Mouse (Mus musculus) forebrain, postnatal 0 days (tissue): ENCODE measurements around the gene Glt28d2. TPM values are rescaled to one million over a fixed set of nuclear protein-coding genes. Genes with fewer than 3 reads are reported as not detected.

Source experiments
- ATAC-seq: fragments of 200-750 bp; cut with Nextera tagmentation; 2 replicates; pipeline ENCODE4 v1.8.0; 2017; ENCODE audit warnings: mild to moderate bottlenecking, moderate library complexity
- DNase-seq: peaks from one replicate; pipeline ENCODE4 v3.0.0-alpha.2; 2015
- H3K27ac ChIP-seq: fragments of 300-500 bp; sonication (generic); 2 replicates; pipeline ENCODE4 v1.5.1; 2014; ENCODE audit warnings: low read depth, mild to moderate bottlenecking, antibody characterized with exemption, low read length, moderate library complexity, mixed read lengths
- H3K27me3 ChIP-seq: fragments of 300-500 bp; sonication (generic); 2 replicates; pipeline ENCODE4 v1.6.1; 2014; ENCODE audit warnings: mild to moderate bottlenecking, low read length, mixed read lengths; ENCODE audit not compliant: insufficient read depth
- H3K36me3 ChIP-seq: fragments of 300-500 bp; sonication (generic); 2 replicates; pipeline ENCODE4 v1.6.1; 2014; ENCODE audit warnings: mild to moderate bottlenecking, moderate library complexity; ENCODE audit not compliant: insufficient read depth
- H3K4me1 ChIP-seq: fragments of 300-500 bp; sonication (generic); 2 replicates; pipeline ENCODE4 v1.6.1; 2014; ENCODE audit warnings: antibody characterized with exemption; ENCODE audit not compliant: insufficient read depth
- H3K4me2 ChIP-seq: fragments of 300-500 bp; sonication (generic); 2 replicates; pipeline ENCODE4 v1.6.1; 2014; ENCODE audit warnings: low read depth, mild to moderate bottlenecking, moderate library complexity
- H3K4me3 ChIP-seq: fragments of 300-500 bp; sonication (generic); 2 replicates; pipeline ENCODE4 v1.5.1; 2014; ENCODE audit warnings: low read depth, low read length, mixed read lengths
- H3K9ac ChIP-seq: fragments of 300-500 bp; sonication (generic); 2 replicates; pipeline ENCODE4 v1.6.1; 2014; ENCODE audit warnings: mild to moderate bottlenecking
- H3K9me3 ChIP-seq: fragments of 300-500 bp; sonication (generic); 2 replicates; pipeline ENCODE4 v1.6.1; 2016; ENCODE audit warnings: low read length
- CTCF ChIP-seq: sonication (generic); IDR thresholded peaks from 2 replicates; pipeline ENCODE4 v1.5.1; 2016; ENCODE audit warnings: antibody characterized with exemption, control low read depth, low read depth
- WGBS: fragments of 180-500 bp; shearing (Covaris S2); extraction: QIAGEN DNeasy Blood & Tissue Kit; methylation state at CpG from one replicate; pipeline ENCODE4 v1.1.7; 2014; 5-methylcytosine and 5-hydroxymethylcytosine counted together
- polyA plus RNA-seq: library from polyadenylated mRNA; unstranded; fragments of >200 nt; fragmentation: Nextera tagmentation; extraction: Ambion mirVana; gene quantifications from 2 replicates; pipeline ENCODE4 v1.2.1, GENCODE M21; 2015
- total RNA-seq: library from RNA; depleted of rRNA; stranded (reverse); fragments of >200 nt; gene quantifications from 2 replicates; pipeline ENCODE4 v1.2.3, GENCODE M21; 2014; rRNA removed

Glt28d2 gene
- total and polyA plus RNA-seq, 2 experiments from 2014 or later = 1.1 TPM

DNA sequence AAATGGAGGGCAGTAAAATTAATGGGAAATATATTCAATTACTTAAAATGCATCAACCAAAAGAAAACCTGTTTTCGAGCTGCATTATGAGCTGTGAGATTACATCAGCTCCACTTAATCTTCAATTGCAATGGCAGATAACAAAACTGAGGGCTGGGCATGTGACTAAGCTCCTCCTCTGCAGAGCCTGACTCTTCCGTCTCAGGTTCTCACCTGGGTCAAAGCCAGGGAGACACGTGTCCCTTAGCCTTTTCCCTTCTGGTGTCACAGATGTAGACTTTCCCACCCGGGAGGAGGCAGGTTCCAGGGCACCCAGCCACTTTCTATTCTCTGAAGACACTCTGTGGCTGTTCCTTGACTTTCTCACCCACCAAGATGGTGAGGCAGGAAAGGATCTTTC is 58.3 kb downstream of the Glt28d2 start:
- H3K9ac ChIP-seq = no peak overlapping the region
- H3K4me1 ChIP-seq = 0 out of 2 replicates have a peak, but pooled peaks cover 2% of the 10 kb centered on the region
- H3K4me3 ChIP-seq = no peak overlapping the region
- DNase-seq (peak; percentile 43), ATAC-seq (peak; percentile 59; the same call in 1 of the 2 replicates)
- H3K27ac ChIP-seq = no peak overlapping the region
- TF ChIP-seq CTCF = no peak
- no peaks in the 10 kb centered on the region for H3K36me3 ChIP-seq
- no peaks in the 10 kb centered on the region for H3K9me3 ChIP-seq
- H3K27me3 ChIP-seq = no peaks in the 10 kb centered on the region
- WGBS = 57% methylated on average over 4 of the region's 4 CpGs
- no peak overlapping the region for H3K4me2 ChIP-seq

DNA sequence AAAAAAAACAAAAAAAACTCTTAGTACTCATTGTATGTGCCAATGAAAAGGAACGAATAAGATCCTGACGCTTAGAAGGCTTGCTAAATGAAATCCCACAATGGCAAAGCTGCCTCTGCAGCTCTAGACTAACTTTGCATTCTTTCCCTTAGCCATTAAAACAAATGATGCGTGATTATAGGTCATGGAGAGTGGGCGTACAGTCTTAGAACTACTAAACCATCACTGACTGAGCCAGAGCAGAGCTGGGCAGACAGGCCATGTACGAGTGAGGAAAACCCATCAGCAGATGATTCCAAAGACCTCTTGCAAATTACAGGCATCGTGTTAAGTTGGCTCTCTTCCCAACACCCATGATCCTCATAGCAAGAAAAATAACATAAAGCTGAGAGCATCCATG is 59.5 kb downstream of the Glt28d2 start:
- Histone ChIP-seq H3K27me3 (no peaks in the 10 kb centered on the region), H3K4me2 (no peak overlapping the region), H3K36me3 (no peaks in the 10 kb centered on the region), H3K4me1 (0 out of 2 replicates have a peak, but pooled peaks cover 2% of the 10 kb centered on the region), H3K27ac (no peak overlapping the region), H3K9me3 (no peaks in the 10 kb centered on the region), H3K9ac (no peak overlapping the region), H3K4me3 (no peak overlapping the region)
- WGBS = 36% methylated on average over 6 of the region's 6 CpGs
- DNase-seq (no peak), ATAC-seq (no peak)
- no peak for TF ChIP-seq CTCF

- Histone ChIP-seq H3K27ac (0 out of 2 replicates have a peak overlapping the region, but pooled peaks have one; percentile 9), H3K4me1 (0 out of 2 replicates have a peak, but pooled peaks cover 2% of the 10 kb centered on the region), H3K27me3 (no peaks in the 10 kb centered on the region), H3K4me3 (no peak overlapping the region), H3K4me2 (no peak overlapping the region), H3K9ac (no peak overlapping the region), H3K36me3 (no peaks in the 10 kb centered on the region), H3K9me3 (no peaks in the 10 kb centered on the region)
- ATAC-seq (no peak), DNase-seq (no peak)
- no peak for TF ChIP-seq CTCF
- WGBS = 55% methylated on average over 4 of the region's 4 CpGs
These were observed 60.0 kb downstream of the Glt28d2 start for GRCm38 (mm10) chr3:85827283-85827682.

- Histone ChIP-seq H3K36me3 (no peaks in the 10 kb centered on the region), H3K4me2 (no peak overlapping the region), H3K4me3 (no peak overlapping the region), H3K9me3 (no peaks in the 10 kb centered on the region), H3K27ac (no peak overlapping the region; the same call in 1 of the 2 replicates), H3K27me3 (no peaks in the 10 kb centered on the region), H3K9ac (no peak overlapping the region), H3K4me1 (no peaks in the 10 kb centered on the region)
- DNase-seq (no peak), ATAC-seq (peak; percentile 50; the same call in 1 of the 2 replicates)
- no peak for TF ChIP-seq CTCF
- 61% methylated on average over 15 of the region's 15 CpGs for WGBS
These were observed 66.3 kb downstream of the Glt28d2 start for GRCm38 (mm10) chr3:85820839-85821548.

Other genes with a start within 250 kb of the Glt28d2 start
- 2.6 and 2.8 TPM in 2 replicates for gene Fam160a1, start 70.2 kb downstream of the Glt28d2 start, total RNA-seq
- gene Fam160a1, start 70.2 kb downstream of the Glt28d2 start, polyA plus RNA-seq = 0.57 and 0.67 TPM in 2 replicates
- 0.67 and 2.8 TPM in 2 replicates for gene Gm37240, start within 50 bp of the Glt28d2 start, total RNA-seq
- 0.34 and 1.2 TPM in 2 replicates for gene Gm37240, start within 50 bp of the Glt28d2 start, polyA plus RNA-seq
- 25.1 and 33.4 TPM in 2 replicates for gene Sh3d19, start 83.6 kb upstream of the Glt28d2 start, total RNA-seq
- 9.9 and 14.3 TPM in 2 replicates for gene Sh3d19, start 83.6 kb upstream of the Glt28d2 start, polyA plus RNA-seq
- not detected in 2 replicates for gene Prss48, start 115.0 kb upstream of the Glt28d2 start, total RNA-seq
- gene Prss48, start 115.0 kb upstream of the Glt28d2 start, polyA plus RNA-seq = not detected in 2 replicates